Mouse (Mus musculus): ENCODE measurements around the gene Lims1. TPM values are rescaled to one million over a fixed set of nuclear protein-coding genes. Genes with fewer than 3 reads are reported as not detected.

Lims1 gene
- polyA plus RNA-seq, 1 experiment from 2014 or later: 61.0 TPM

- Histone ChIP-seq H3K27ac (ENCODE audit: low read depth, low read length) (peak overlapping the region; percentile 27), H3K9ac (ENCODE audit: low read depth, low read length) (no peak overlapping the region), H3K9me3 (ENCODE audit: control insufficient read depth, low read length) (no peaks in the 10 kb centered on the region), H3K4me1 (ENCODE audit: control insufficient read depth, insufficient read depth, low read depth, low read length) (no peaks in the 10 kb centered on the region; the same call in 1 of the 2 replicates), H3K36me3 (ENCODE audit: control insufficient read depth, insufficient read depth, low read length) (peaks cover 3% of the 10 kb centered on the region; the same call in 1 of the 2 replicates), H3K27me3 (replicated peaks; ENCODE audit: control insufficient read depth, insufficient read depth, low read length) (no peaks in the 10 kb centered on the region), H3K4me2 (ENCODE audit: low read length) (no peak overlapping the region), H3K4me3 (ENCODE audit: low read length) (no peak overlapping the region)
- 68% methylated on average over 3 of the region's 3 CpGs for WGBS
- ATAC-seq: no peak
These were observed 73.3 kb downstream of the Lims1 start for GRCm38 (mm10) chr10:58396600-58396999.

- Histone ChIP-seq H3K36me3 (ENCODE audit: control insufficient read depth, insufficient read depth, low read length) (peaks cover 3% of the 10 kb centered on the region; the same call in 1 of the 2 replicates), H3K9ac (ENCODE audit: low read depth, low read length) (no peak overlapping the region), H3K9me3 (ENCODE audit: control insufficient read depth, low read length) (no peaks in the 10 kb centered on the region), H3K27me3 (replicated peaks; ENCODE audit: control insufficient read depth, insufficient read depth, low read length) (no peaks in the 10 kb centered on the region), H3K4me3 (ENCODE audit: low read length) (no peak overlapping the region), H3K27ac (ENCODE audit: low read depth, low read length) (no peak overlapping the region), H3K4me1 (ENCODE audit: control insufficient read depth, insufficient read depth, low read depth, low read length) (no peaks in the 10 kb centered on the region; the same call in 1 of the 2 replicates), H3K4me2 (ENCODE audit: low read length) (no peak overlapping the region)
- WGBS: 95% methylated on average over 8 of the region's 8 CpGs
- ATAC-seq: no peak
These were observed 75.7 kb downstream of the Lims1 start for GRCm38 (mm10) chr10:58398941-58399340.

DNA sequence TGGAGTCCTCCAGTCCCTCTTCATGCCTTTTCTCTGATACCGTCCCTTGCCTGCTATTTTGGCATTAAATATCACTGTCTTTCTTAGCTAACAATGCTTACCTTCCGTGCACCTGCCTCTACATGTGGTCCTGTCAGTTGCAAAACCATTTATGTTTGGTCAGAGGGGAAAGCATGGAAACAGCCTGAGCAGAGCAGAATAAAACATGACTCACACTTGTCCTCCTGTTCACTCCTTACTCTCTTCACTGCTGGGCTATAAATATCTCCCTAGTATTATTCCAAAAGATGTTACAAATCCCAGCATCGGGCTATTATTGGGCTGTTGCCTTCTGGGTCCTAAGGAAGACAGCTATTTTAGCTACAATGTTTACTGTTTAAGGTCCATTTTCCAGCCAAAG, 78.6 kb downstream of the Lims1 start:
- peaks cover 3% of the 10 kb centered on the region; the same call in 1 of the 2 replicates for H3K36me3 ChIP-seq (ENCODE audit: control insufficient read depth, insufficient read depth, low read length)
- H3K4me1 ChIP-seq (ENCODE audit: control insufficient read depth, insufficient read depth, low read depth, low read length): no peaks in the 10 kb centered on the region
- no peaks in the 10 kb centered on the region for H3K27me3 ChIP-seq (replicated peaks; ENCODE audit: control insufficient read depth, insufficient read depth, low read length)
- H3K9ac ChIP-seq (ENCODE audit: low read depth, low read length): no peak overlapping the region
- H3K4me3 ChIP-seq (ENCODE audit: low read length): no peak overlapping the region
- no peak for ATAC-seq
- 91% methylated on average over 3 of the region's 3 CpGs for WGBS
- H3K4me2 ChIP-seq (ENCODE audit: low read length): no peak overlapping the region
- no peak overlapping the region for H3K27ac ChIP-seq (ENCODE audit: low read depth, low read length)
- H3K9me3 ChIP-seq (ENCODE audit: control insufficient read depth, low read length): no peaks in the 10 kb centered on the region

GRCm38 (mm10) chr10:58404639-58405038, 81.4 kb downstream of the Lims1 start:
- 92% methylated on average over 6 of the region's 6 CpGs for WGBS

GRCm38 (mm10) chr10:58405285-58405948, 82.2 kb downstream of the Lims1 start:
- Histone ChIP-seq H3K9me3 (ENCODE audit: control insufficient read depth, low read length) (no peaks in the 10 kb centered on the region), H3K27ac (ENCODE audit: low read depth, low read length) (no peak overlapping the region), H3K4me2 (ENCODE audit: low read length) (no peak overlapping the region), H3K36me3 (ENCODE audit: control insufficient read depth, insufficient read depth, low read length) (peaks cover 7% of the 10 kb centered on the region), H3K4me1 (ENCODE audit: control insufficient read depth, insufficient read depth, low read depth, low read length) (no peaks in the 10 kb centered on the region), H3K9ac (ENCODE audit: low read depth, low read length) (no peak overlapping the region), H3K27me3 (replicated peaks; ENCODE audit: control insufficient read depth, insufficient read depth, low read length) (no peaks in the 10 kb centered on the region), H3K4me3 (ENCODE audit: low read length) (no peak overlapping the region)
- 86% methylated on average over 4 of the region's 4 CpGs for WGBS
- ATAC-seq: no peak

More at GRCm38 (mm10) chr10:58404639-58405038, 81.4 kb downstream of the Lims1 start:
- Histone ChIP-seq H3K9me3 (ENCODE audit: control insufficient read depth, low read length) (no peaks in the 10 kb centered on the region), H3K36me3 (ENCODE audit: control insufficient read depth, insufficient read depth, low read length) (0 out of 2 replicates have a peak, but pooled peaks cover 4% of the 10 kb centered on the region), H3K27ac (ENCODE audit: low read depth, low read length) (no peak overlapping the region), H3K4me3 (ENCODE audit: low read length) (no peak overlapping the region), H3K27me3 (replicated peaks; ENCODE audit: control insufficient read depth, insufficient read depth, low read length) (no peaks in the 10 kb centered on the region), H3K4me1 (ENCODE audit: control insufficient read depth, insufficient read depth, low read depth, low read length) (no peaks in the 10 kb centered on the region), H3K9ac (ENCODE audit: low read depth, low read length) (no peak overlapping the region), H3K4me2 (ENCODE audit: low read length) (no peak overlapping the region)
- ATAC-seq: no peak

- no peak for ATAC-seq
- H3K27me3 ChIP-seq (replicated peaks; ENCODE audit: control insufficient read depth, insufficient read depth, low read length): no peaks in the 10 kb centered on the region
- H3K36me3 ChIP-seq (ENCODE audit: control insufficient read depth, insufficient read depth, low read length): peaks cover 9% of the 10 kb centered on the region
- no peaks in the 10 kb centered on the region for H3K4me1 ChIP-seq (ENCODE audit: control insufficient read depth, insufficient read depth, low read depth, low read length)
- H3K9me3 ChIP-seq (ENCODE audit: control insufficient read depth, low read length): no peaks in the 10 kb centered on the region
- H3K27ac ChIP-seq (ENCODE audit: low read depth, low read length): no peak overlapping the region
- H3K4me2 ChIP-seq (ENCODE audit: low read length): no peak overlapping the region
- H3K9ac ChIP-seq (ENCODE audit: low read depth, low read length): no peak overlapping the region
- 86% methylated on average over 2 of the region's 2 CpGs for WGBS
- H3K4me3 ChIP-seq (ENCODE audit: low read length): no peak overlapping the region
These were observed 82.7 kb downstream of the Lims1 start for GRCm38 (mm10) chr10:58405949-58406305.

DNA sequence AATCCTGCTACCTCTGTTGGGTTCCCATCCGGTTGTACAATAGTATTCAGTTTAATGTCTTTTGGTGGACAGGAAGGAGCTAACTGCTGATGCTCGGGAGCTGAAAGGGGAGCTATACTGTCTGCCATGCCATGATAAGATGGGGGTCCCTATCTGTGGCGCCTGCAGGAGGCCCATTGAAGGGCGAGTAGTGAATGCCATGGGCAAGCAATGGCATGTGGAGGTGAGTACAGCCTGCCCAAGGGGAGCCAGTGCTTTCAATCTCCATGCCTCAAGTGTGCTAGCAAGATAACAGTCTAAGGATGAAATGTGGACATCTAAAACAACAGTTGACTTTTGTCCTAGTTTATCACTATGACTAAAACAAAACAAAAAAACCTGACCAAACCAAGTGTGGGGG, 89.1 kb downstream of the Lims1 start:
- H3K36me3 ChIP-seq (ENCODE audit: control insufficient read depth, insufficient read depth, low read length): peaks cover 23% of the 10 kb centered on the region

DNA sequence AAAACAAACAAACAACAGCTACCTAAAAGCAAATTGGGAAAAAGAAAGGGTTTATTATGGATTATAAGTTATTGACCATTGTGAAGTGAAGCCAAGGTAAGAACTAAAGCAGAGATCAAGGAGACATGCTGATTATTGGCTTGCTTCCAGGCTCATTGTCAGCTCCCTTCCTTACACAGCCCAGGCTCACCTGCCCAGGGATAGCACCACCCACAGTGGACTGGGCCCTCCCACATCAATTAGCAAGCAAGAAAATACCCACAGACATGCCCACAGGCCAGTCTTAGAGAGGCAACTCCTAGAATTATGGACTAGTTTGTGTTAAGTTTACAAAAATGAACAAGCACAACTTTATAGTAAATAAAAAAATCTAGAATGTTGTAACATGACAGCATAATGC, 89.6 kb downstream of the Lims1 start:
- Histone ChIP-seq H3K4me1 (ENCODE audit: control insufficient read depth, insufficient read depth, low read depth, low read length) (no peaks in the 10 kb centered on the region), H3K36me3 (ENCODE audit: control insufficient read depth, insufficient read depth, low read length) (peaks cover 23% of the 10 kb centered on the region), H3K27me3 (replicated peaks; ENCODE audit: control insufficient read depth, insufficient read depth, low read length) (no peaks in the 10 kb centered on the region), H3K9me3 (ENCODE audit: control insufficient read depth, low read length) (no peaks in the 10 kb centered on the region), H3K9ac (ENCODE audit: low read depth, low read length) (no peak overlapping the region), H3K4me2 (ENCODE audit: low read length) (no peak overlapping the region), H3K4me3 (ENCODE audit: low read length) (no peak overlapping the region), H3K27ac (ENCODE audit: low read depth, low read length) (no peak overlapping the region)
- no peak for ATAC-seq

More for the DNA sequence above, 89.1 kb downstream of the Lims1 start:
- no peaks in the 10 kb centered on the region for H3K4me1 ChIP-seq (ENCODE audit: control insufficient read depth, insufficient read depth, low read depth, low read length)
- no peak overlapping the region for H3K4me2 ChIP-seq (ENCODE audit: low read length)
- H3K4me3 ChIP-seq (ENCODE audit: low read length): no peak overlapping the region
- H3K27ac ChIP-seq (ENCODE audit: low read depth, low read length): no peak overlapping the region
- H3K27me3 ChIP-seq (replicated peaks; ENCODE audit: control insufficient read depth, insufficient read depth, low read length): no peaks in the 10 kb centered on the region
- no peak for ATAC-seq
- H3K9ac ChIP-seq (ENCODE audit: low read depth, low read length): no peak overlapping the region
- H3K9me3 ChIP-seq (ENCODE audit: control insufficient read depth, low read length): no peaks in the 10 kb centered on the region
- 88% methylated on average over 4 of the region's 4 CpGs for WGBS

DNA sequence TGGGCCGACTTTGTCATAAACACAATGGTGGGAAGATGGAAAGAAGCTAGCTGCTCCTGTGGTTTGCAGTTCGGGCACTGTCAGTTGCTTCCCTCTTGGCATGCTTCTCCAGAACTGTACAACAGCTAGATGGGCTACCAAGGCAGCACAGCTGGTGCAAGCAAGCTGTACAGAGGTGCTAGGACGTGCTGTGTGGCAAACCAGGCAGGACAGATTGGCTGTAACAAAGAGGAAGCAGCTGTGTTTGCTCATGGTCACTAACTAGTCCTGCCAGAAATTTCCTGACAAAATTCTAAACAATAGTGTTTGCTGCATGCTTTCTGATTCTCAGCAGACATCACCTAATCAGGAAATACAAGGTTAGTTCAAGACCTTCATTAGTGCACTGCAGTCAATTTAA, 93.4 kb downstream of the Lims1 start:
- Histone ChIP-seq H3K9ac (ENCODE audit: low read depth, low read length) (no peak overlapping the region), H3K9me3 (ENCODE audit: control insufficient read depth, low read length) (no peaks in the 10 kb centered on the region), H3K27ac (ENCODE audit: low read depth, low read length) (no peak overlapping the region), H3K4me1 (ENCODE audit: control insufficient read depth, insufficient read depth, low read depth, low read length) (no peaks in the 10 kb centered on the region), H3K4me2 (ENCODE audit: low read length) (no peak overlapping the region), H3K36me3 (ENCODE audit: control insufficient read depth, insufficient read depth, low read length) (peaks cover 13% of the 10 kb centered on the region; the same call in 1 of the 2 replicates), H3K27me3 (replicated peaks; ENCODE audit: control insufficient read depth, insufficient read depth, low read length) (no peaks in the 10 kb centered on the region), H3K4me3 (ENCODE audit: low read length) (no peak overlapping the region)
- 94% methylated on average over 3 of the region's 3 CpGs for WGBS
- ATAC-seq: no peak
